Comparison of ENCODE assay signal across 9 mouse cellular contexts in genomic region chr10:79865189-79865601, GRCm38 (mm10). TPM values are rescaled to one million over a fixed set of nuclear protein-coding genes. Genes with fewer than 3 reads are reported as not detected.
DNase-seq lines count a peak whose midpoint lies in the region; ATAC-seq lines count a peak whose summit lies in the region.
"Had no signal": no experiment of that assay in that cellular context is flagged by ENCODE, and none has a peak within 500 bp of the region (broad histone marks: within the 10 kb centered on the region; RNA-seq: fewer than 3 reads in every experiment).

No protein-coding gene starts in this region.

- H3K9ac ChIP-seq in heart, embryonic 13.5 days = peak overlapping the region; percentile 38
- 0 out of 2 replicates have a peak overlapping the region, but pooled peaks have one; percentile 6 for H3K9ac ChIP-seq in hindbrain, embryonic 12.5 days
- no peak overlapping the region for H3K9ac ChIP-seq in midbrain, embryonic 12.5 days (replicated peaks)

- no peaks in the 10 kb centered on the region for H3K27me3 ChIP-seq in heart, embryonic 13.5 days (replicated peaks)
- no peaks in the 10 kb centered on the region for H3K27me3 ChIP-seq in embryonic facial prominence, embryonic 10.5 days (replicated peaks; ENCODE audit: low read depth, poor library complexity, severe bottlenecking)
- no peaks in the 10 kb centered on the region for H3K27me3 ChIP-seq in hindbrain, embryonic 12.5 days
- no peaks in the 10 kb centered on the region for H3K27me3 ChIP-seq in midbrain, embryonic 12.5 days

- H3K4me2 ChIP-seq in heart, embryonic 13.5 days = no peak overlapping the region
- H3K4me2 ChIP-seq in hindbrain, embryonic 12.5 days (replicated peaks) = no peak overlapping the region
- H3K4me2 ChIP-seq in midbrain, embryonic 12.5 days (replicated peaks) = no peak overlapping the region

- peak overlapping the region; percentile 10 for H3K27ac ChIP-seq in heart, embryonic 13.5 days (replicated peaks)
- H3K27ac ChIP-seq in embryonic facial prominence, embryonic 10.5 days (replicated peaks) = no peak overlapping the region
- peak overlapping the region; percentile 57 for H3K27ac ChIP-seq in hindbrain, embryonic 12.5 days
- peak overlapping the region; percentile 63 for H3K27ac ChIP-seq in midbrain, embryonic 12.5 days (replicated peaks)

- WGBS in heart, embryonic 13.5 days = 50% methylated on average over 12 of the region's 12 CpGs
- 71% methylated on average over 12 of the region's 12 CpGs for WGBS in embryonic facial prominence, embryonic 10.5 days
- 70% methylated on average over 12 of the region's 12 CpGs for WGBS in hindbrain, embryonic 12.5 days
- WGBS in midbrain, embryonic 12.5 days = 72% methylated on average over 11 of the region's 12 CpGs

- H3K9me3 ChIP-seq in heart, embryonic 13.5 days = no peaks in the 10 kb centered on the region
- H3K9me3 ChIP-seq in embryonic facial prominence, embryonic 10.5 days = no peaks in the 10 kb centered on the region
- no peaks in the 10 kb centered on the region for H3K9me3 ChIP-seq in hindbrain, embryonic 12.5 days (replicated peaks)
- H3K9me3 ChIP-seq in midbrain, embryonic 12.5 days = no peaks in the 10 kb centered on the region

- H3K36me3 ChIP-seq in heart, embryonic 13.5 days = peaks cover 59% of the 10 kb centered on the region
- peaks cover 95% of the 10 kb centered on the region for H3K36me3 ChIP-seq in embryonic facial prominence, embryonic 10.5 days (replicated peaks)
- H3K36me3 ChIP-seq in hindbrain, embryonic 12.5 days = peaks cover 80% of the 10 kb centered on the region
- peaks cover 84% of the 10 kb centered on the region for H3K36me3 ChIP-seq in midbrain, embryonic 12.5 days

- no peak for DNase-seq in heart, adult 18-20 months
- DNase-seq in embryonic facial prominence, embryonic 10.5 days (ENCODE audit: low spot score) = no peak
- no peak for DNase-seq in yolk sac, embryonic 10.5 days (ENCODE audit: low spot score)
- no peak for DNase-seq in right cerebral cortex, postnatal 14 days
- no peak for DNase-seq in layer of hippocampus, adult 9-11 months

- ATAC-seq in heart, embryonic 13.5 days (ENCODE audit: extremely low read depth, insufficient number of reproducible peaks, low FRiP score, low TSS enrichment) = no peak
- ATAC-seq in hindbrain, embryonic 12.5 days (ENCODE audit: low FRiP score) = peak; percentile 20; the same call in 1 of the 2 replicates
- ATAC-seq in midbrain, embryonic 12.5 days (ENCODE audit: low FRiP score, low read depth) = peak; percentile 17; the same call in 1 of the 2 replicates

- H3K4me1 ChIP-seq in heart, embryonic 13.5 days = peaks cover 15% of the 10 kb centered on the region
- H3K4me1 ChIP-seq in embryonic facial prominence, embryonic 10.5 days = peaks cover 25% of the 10 kb centered on the region; the same call in 1 of the 2 replicates
- peaks cover 23% of the 10 kb centered on the region for H3K4me1 ChIP-seq in hindbrain, embryonic 12.5 days
- peaks cover 14% of the 10 kb centered on the region; the same call in 1 of the 2 replicates for H3K4me1 ChIP-seq in midbrain, embryonic 12.5 days

- no peak overlapping the region for H3K4me3 ChIP-seq in heart, embryonic 13.5 days
- H3K4me3 ChIP-seq in embryonic facial prominence, embryonic 10.5 days = peak overlapping the region; percentile 25; the same call in 1 of the 2 replicates
- H3K4me3 ChIP-seq in hindbrain, embryonic 12.5 days = no peak overlapping the region
- H3K4me3 ChIP-seq in midbrain, embryonic 12.5 days = no peak overlapping the region
- H3K4me3 ChIP-seq: erythroblast, embryonic 14.5 days had no signal

RNA-seq across cellular contexts. Expression of gene Prtn3, which starts 9.1 kb away (rescaled TPM):
- 2.5 and 2.6 TPM in 2 replicates for polyA plus RNA-seq in heart, embryonic 13.5 days (2015; fragmentation: Nextera tagmentation; extraction: Ambion mirVana)
- not detected for total RNA-seq in heart, adult 18-20 months (2021)
- 9.3 and 12.3 TPM in 2 replicates for polyA plus RNA-seq in embryonic facial prominence, embryonic 10.5 days (2016; fragmentation: Nextera tagmentation; extraction: Ambion mirVana)
- polyA plus RNA-seq in hindbrain, embryonic 12.5 days (2016; fragmentation: Nextera tagmentation; extraction: Ambion mirVana) = 11.8 and 14.1 TPM in 2 replicates
- 14.3 and 16.7 TPM in 2 replicates for polyA plus RNA-seq in midbrain, embryonic 12.5 days (2016; fragmentation: Nextera tagmentation; extraction: Ambion mirVana)

RNA-seq across cellular contexts. Expression of gene Plppr3, which starts 9.2 kb away (rescaled TPM):
- 15.8 and 16.4 TPM in 2 replicates for polyA plus RNA-seq in heart, embryonic 13.5 days (2015; fragmentation: Nextera tagmentation; extraction: Ambion mirVana)
- total RNA-seq in heart, adult 18-20 months (2021) = under 1 TPM; 0.12 to 0.18 TPM
- 123 and 139 TPM in 2 replicates for polyA plus RNA-seq in embryonic facial prominence, embryonic 10.5 days (2016; fragmentation: Nextera tagmentation; extraction: Ambion mirVana)
- 289 and 290 TPM in 2 replicates for polyA plus RNA-seq in hindbrain, embryonic 12.5 days (2016; fragmentation: Nextera tagmentation; extraction: Ambion mirVana)
- polyA plus RNA-seq in midbrain, embryonic 12.5 days (2016; fragmentation: Nextera tagmentation; extraction: Ambion mirVana) = 296 and 302 TPM in 2 replicates

RNA-seq across cellular contexts. Expression of gene Ptbp1, which starts 11.0 kb away (rescaled TPM):
- 122 and 141 TPM in 2 replicates for polyA plus RNA-seq in heart, embryonic 13.5 days (2015; fragmentation: Nextera tagmentation; extraction: Ambion mirVana)
- total RNA-seq in heart, adult 18-20 months (2021) = 10 to 100 TPM; 35.8 to 39.9 TPM
- polyA plus RNA-seq in embryonic facial prominence, embryonic 10.5 days (2016; fragmentation: Nextera tagmentation; extraction: Ambion mirVana) = 406 and 416 TPM in 2 replicates
- polyA plus RNA-seq in hindbrain, embryonic 12.5 days (2016; fragmentation: Nextera tagmentation; extraction: Ambion mirVana) = 201 and 211 TPM in 2 replicates
- 202 TPM in 2 replicates for polyA plus RNA-seq in midbrain, embryonic 12.5 days (2016; fragmentation: Nextera tagmentation; extraction: Ambion mirVana)

RNA-seq across cellular contexts. Expression of gene Elane, which starts 20.9 kb away (rescaled TPM):
- 0.25 and 0.96 TPM in 2 replicates for polyA plus RNA-seq in heart, embryonic 13.5 days (2015; fragmentation: Nextera tagmentation; extraction: Ambion mirVana)
- not detected for total RNA-seq in heart, adult 18-20 months (2021)
- 0.20 TPM in 1 of 2 replicates, not detected in the other for polyA plus RNA-seq in embryonic facial prominence, embryonic 10.5 days (2016; fragmentation: Nextera tagmentation; extraction: Ambion mirVana)
- polyA plus RNA-seq in hindbrain, embryonic 12.5 days (2016; fragmentation: Nextera tagmentation; extraction: Ambion mirVana) = 0.56 TPM in 1 of 2 replicates, not detected in the other
- not detected in 2 replicates for polyA plus RNA-seq in midbrain, embryonic 12.5 days (2016; fragmentation: Nextera tagmentation; extraction: Ambion mirVana)

RNA-seq across cellular contexts. Expression of gene Cfd, which starts 25.5 kb away (rescaled TPM):
- not detected in 2 replicates for polyA plus RNA-seq in heart, embryonic 13.5 days (2015; fragmentation: Nextera tagmentation; extraction: Ambion mirVana)
- total RNA-seq in heart, adult 18-20 months (2021) = 100 to 1,000 TPM in 1 of 2 experiments, 10 to 100 TPM in 1; 49.7 to 435 TPM
- not detected in 2 replicates for polyA plus RNA-seq in embryonic facial prominence, embryonic 10.5 days (2016; fragmentation: Nextera tagmentation; extraction: Ambion mirVana)
- not detected in 2 replicates for polyA plus RNA-seq in hindbrain, embryonic 12.5 days (2016; fragmentation: Nextera tagmentation; extraction: Ambion mirVana)
- polyA plus RNA-seq in midbrain, embryonic 12.5 days (2016; fragmentation: Nextera tagmentation; extraction: Ambion mirVana) = not detected in 2 replicates
- polyA plus RNA-seq: erythroblast, embryonic 14.5 days had no signal
